Mouse (Mus musculus): ENCODE data around the gene Tardbp. TPM values are rescaled to one million over a fixed set of nuclear protein-coding genes. Genes with fewer than 3 reads are reported as not detected.

Tardbp gene
- total RNA-seq (2021), result 100 to 1,000 TPM; 195 to 227 TPM
- long read RNA-seq, full-length matches to known transcripts, result 34 of 65 reads
- long read RNA-seq, partial matches to known transcripts, result 2 of 65 reads
- long read RNA-seq, other reads (novel, unspliced or antisense), result 29 of 65 reads

- peak; percentile 90 to 96 for DNase-seq (ENCODE audit: low spot score in 2 of 2)
Measured at GRCm38 (mm10) chr4:148626623-148627185, at the start of gene Tardbp. Gene Tardbp, minus strand, starts transcription at chr4:148627019.

GRCm38 (mm10) chr4:148676188-148676960, 49.6 kb upstream of the Tardbp start:
- DNase-seq (ENCODE audit: low spot score in 2 of 2), result no peak

DNA sequence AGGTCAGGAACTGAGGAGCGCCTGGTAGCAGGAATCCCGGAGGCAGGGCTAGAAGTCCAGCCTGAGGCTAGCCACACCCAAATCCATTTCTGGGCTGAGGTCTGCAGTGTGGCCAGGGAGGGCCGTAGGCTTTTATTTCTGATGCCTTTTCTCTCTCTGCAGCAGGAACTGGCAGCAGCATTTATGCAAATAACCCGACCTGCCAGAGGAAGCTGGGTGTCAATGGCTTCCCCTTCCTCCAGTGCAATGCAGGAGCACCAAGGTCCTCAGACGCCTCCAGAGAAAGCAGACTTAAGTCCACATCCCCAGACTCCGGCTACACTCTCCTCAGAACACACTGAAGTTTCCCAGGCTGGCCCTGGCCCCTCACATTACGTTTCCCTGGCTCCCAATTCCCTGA, 48.2 kb upstream of the Tardbp start:
- no peak for DNase-seq (ENCODE audit: low spot score in 2 of 2)

DNA sequence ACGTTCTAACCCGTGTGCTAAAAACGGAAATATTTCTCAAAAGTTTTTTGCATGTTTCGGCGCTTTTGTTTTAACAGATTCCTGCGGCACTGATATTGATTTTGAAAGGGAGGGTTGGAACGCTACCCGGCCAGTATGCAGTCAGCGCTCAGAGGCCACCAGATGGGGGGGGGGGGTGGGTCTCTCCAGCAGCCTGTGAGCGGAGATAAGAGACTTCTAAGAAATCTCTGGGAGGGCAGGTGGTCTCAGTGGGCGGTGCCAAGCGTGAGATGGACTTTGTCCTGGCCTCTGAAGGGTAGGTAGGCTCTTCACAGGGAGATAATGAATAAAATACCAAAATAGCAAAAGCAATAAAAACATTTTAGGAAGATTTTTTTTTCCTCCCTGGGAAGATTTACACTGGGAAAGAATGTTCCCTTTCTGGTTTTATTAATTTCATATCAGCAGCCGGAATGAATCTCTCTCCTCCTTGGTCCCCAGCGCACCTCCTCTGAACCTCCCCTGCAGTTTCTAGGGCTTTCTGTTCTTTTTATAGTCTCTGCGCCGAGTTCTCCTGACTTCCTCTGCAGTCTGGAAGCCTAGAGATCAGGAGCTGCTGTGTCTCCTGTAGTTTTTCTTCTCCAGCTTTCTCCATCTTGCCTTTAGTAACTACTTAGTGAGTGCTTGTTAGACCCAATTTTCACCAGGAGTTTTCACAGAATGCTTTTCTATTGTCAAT, 44.6 kb upstream of the Tardbp start:
- DNase-seq (ENCODE audit: low spot score in 2 of 2), result no peak

DNA sequence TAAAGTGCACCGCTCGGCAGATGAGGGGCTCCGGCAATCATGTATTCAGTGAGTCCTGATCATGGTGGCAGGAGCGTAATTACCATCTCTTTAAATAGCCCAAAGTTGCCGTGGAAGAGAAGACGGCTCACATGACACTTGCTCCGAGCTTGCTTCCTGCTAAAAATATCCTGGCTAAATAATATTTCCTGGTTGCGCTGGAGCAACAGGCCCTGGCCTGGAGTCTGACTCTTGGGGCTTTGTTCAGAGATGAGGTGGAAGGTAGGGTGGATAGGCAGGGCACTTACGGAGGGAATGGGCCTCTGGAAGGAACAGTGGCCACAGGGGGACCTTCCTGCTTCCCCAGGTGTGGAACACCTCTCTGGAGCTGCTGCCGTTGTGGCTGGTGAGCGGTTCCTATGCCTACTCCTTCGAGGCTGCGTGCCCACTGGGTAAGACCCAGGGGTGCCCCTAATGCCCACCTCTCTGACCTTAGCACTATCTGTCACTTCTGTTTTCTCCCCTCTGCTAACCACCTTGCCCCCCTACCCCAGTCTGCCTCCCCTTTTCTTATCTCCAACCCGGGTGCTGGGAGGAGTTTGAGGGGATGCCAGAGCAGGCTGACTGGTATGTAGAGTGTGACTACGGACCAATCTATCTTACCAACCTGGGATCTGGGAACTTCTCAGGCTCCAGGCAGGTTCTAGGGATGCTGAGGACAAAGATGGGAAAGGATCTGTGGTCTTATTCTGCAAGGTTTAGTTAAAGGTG, 40.4 kb upstream of the Tardbp start:
- no peak for DNase-seq (ENCODE audit: low spot score in 2 of 2)

DNA sequence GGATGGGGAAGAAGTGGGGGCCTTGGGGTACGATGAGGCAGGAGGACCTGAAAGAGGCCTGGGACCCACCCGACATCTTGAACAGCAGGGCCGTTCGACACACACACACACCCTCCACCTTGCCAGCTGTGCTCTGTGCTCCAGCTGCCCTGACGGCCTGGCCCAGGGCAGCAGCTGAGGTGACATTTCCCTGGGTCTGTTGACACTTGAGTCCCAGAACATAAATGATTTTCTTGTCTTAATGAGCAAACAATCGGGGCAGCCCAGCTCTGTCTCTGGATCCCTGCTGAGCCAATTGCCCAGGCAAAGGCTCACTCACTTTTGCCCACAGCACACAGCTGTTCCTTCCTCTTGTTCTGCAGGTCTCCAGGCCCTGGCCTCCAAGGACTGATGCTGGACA, 37.2 kb upstream of the Tardbp start:
- DNase-seq (ENCODE audit: low spot score in 2 of 2), result no peak

DNA sequence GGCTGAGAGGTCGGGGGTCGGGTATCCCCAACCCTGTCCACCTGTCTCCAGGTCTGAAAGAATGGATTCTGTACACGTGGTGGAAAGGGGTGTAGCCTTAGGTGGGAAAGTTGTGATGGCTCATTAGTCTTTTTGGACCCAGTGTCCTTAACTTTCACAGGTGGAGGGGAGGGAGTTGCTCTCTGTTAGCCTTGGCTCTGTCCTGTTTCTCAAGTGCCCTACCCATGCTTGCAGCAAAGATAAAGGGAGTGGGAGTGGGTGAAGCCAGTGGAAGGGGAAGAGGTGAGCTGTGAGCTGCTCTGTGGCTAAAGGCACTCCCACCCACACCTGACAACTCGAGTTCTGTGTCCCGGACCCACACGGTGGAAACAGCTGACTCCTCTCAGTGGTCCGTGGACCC, 36.5 kb upstream of the Tardbp start:
- DNase-seq (ENCODE audit: low spot score in 2 of 2), result no peak

GRCm38 (mm10) chr4:148662168-148662965, 35.5 kb upstream of the Tardbp start:
- peak; percentile 15 to 72 for DNase-seq (ENCODE audit: low spot score in 2 of 2)

GRCm38 (mm10) chr4:148660174-148660573, 33.4 kb upstream of the Tardbp start:
- DNase-seq (ENCODE audit: low spot score in 2 of 2), result no peak

DNA sequence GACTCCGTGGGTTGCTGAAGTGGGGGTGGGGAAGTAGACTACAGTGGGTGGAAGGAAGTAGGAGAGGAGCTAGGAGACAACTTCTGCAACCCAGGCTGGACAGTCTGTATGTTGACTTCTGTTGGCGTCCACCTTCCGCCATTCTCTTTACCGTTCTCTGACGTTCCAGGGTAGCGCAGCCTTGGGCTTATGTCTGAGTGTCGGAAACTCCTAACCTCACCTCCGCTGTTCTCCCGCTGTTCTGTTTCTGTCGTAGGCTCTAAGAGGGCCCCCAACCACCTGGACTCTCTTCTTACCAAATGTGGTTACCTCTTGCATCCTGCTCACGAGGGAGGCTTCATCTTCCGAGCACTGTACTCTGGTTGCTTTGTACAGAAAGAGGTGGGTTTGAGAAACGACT, 31.0 kb upstream of the Tardbp start:
- DNase-seq (ENCODE audit: low spot score in 2 of 2), result no peak

DNA sequence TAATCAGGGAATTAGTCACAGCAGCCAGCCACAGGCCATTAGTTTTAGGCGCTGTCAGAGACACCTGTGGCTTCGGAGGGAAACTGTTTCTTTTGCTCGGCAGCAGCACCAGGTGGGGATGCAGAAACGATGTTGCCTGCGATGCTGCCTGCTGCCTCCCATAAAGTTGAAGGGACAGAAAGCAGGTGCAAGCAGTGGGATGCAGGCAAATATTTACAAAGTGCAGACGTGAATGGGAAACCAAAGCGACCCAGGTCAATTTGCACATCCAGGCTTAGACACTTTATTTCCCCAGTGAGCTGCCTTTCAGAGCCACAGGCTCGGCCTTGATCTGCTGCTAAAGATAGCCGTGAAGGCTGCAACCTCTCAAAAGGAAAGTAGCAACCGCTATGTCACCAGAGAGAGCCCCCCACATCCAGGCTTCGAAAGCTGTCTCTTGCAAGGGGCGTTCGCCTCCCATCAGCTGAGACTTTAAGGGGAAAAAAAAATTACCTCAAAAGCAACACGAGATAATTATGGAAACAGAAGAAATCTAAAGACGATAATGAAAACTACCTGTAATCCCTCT, 30.0 kb upstream of the Tardbp start:
- no peak for DNase-seq (ENCODE audit: low spot score in 2 of 2)

DNA sequence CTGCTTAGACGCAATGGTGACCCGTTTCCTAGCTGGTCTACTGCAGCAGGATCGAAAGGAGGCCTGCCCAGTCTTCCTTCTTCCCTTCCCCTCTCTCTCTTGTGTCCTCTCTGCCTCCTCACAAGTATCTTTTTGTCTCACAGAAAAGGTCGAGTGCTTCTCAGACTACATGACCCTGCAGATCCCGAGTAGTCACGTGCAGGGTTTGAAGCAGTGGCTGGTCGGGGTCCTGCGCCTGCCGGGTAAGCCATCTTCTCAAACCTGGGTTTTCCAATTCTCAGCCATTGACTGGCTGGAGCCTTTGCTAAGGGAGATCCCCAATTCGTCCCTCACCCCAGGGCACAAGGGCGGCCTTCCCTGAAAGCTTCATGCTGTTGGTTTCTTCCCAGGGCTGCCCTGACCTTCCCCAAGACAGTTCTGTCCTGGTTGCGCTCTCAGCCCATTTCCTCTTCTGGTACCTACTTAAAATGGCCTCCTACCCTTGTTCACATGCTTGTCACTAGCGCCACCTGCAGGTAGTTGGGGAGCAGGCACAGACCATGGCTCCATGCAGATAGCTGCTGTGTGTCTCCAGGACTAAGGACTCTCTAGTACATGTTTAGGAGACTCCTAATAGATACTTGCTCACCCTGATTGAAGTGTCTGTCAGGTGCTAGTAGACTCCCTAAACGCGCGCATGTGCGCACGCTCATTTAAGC, 28.0 kb upstream of the Tardbp start:
- no peak for DNase-seq (ENCODE audit: low spot score in 2 of 2)

- DNase-seq (ENCODE audit: low spot score in 2 of 2), result no peak
Measured at GRCm38 (mm10) chr4:148651045-148651444, 24.2 kb upstream of the Tardbp start.

DNA sequence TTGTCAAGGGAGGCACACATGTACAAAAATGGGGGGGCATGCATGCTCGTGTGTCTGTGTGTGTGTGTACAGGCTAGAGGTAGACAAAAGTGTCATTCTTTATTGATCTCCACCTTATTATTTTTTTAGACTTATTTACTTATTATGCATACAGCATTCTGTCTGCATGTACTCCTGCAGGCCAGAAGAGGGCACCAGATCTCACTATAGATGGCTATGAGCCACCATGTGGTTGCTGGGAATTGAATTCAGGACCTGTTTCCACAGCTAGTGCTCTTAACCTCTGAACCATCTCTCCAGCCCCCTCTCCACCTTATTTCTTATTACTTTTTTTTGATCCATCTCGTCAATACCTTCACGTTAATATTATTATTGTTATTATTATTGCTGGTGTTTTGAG, 22.5 kb upstream of the Tardbp start:
- DNase-seq (ENCODE audit: low spot score in 2 of 2), result no peak

DNA sequence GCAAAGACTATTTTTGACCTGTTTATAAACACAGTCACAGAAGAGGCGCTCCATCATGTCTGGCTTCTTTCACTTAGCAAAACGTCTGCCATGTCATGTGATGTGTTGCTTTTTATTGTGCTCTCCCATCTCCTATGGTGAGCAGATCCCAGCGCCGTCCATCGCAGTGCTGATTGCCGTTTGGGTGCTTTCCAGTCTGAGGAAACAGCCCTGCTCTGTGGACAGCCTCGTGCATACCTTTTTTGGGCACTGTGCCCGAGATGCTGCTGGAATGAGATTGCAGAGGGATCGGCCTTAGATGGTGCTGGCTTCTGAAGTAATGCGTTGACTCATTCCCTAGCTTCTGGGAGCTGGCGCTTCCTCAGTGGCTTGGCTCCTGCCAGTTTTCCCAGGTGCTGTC, 19.8 kb upstream of the Tardbp start:
- DNase-seq (ENCODE audit: low spot score in 2 of 2), result peak; percentile 12 to 20

- DNase-seq (ENCODE audit: low spot score in 2 of 2), result no peak
Measured at GRCm38 (mm10) chr4:148644926-148645325, 18.1 kb upstream of the Tardbp start.

GRCm38 (mm10) chr4:148644157-148644511, 17.3 kb upstream of the Tardbp start:
- DNase-seq (ENCODE audit: low spot score in 2 of 2), result peak; percentile 28 to 73

DNA sequence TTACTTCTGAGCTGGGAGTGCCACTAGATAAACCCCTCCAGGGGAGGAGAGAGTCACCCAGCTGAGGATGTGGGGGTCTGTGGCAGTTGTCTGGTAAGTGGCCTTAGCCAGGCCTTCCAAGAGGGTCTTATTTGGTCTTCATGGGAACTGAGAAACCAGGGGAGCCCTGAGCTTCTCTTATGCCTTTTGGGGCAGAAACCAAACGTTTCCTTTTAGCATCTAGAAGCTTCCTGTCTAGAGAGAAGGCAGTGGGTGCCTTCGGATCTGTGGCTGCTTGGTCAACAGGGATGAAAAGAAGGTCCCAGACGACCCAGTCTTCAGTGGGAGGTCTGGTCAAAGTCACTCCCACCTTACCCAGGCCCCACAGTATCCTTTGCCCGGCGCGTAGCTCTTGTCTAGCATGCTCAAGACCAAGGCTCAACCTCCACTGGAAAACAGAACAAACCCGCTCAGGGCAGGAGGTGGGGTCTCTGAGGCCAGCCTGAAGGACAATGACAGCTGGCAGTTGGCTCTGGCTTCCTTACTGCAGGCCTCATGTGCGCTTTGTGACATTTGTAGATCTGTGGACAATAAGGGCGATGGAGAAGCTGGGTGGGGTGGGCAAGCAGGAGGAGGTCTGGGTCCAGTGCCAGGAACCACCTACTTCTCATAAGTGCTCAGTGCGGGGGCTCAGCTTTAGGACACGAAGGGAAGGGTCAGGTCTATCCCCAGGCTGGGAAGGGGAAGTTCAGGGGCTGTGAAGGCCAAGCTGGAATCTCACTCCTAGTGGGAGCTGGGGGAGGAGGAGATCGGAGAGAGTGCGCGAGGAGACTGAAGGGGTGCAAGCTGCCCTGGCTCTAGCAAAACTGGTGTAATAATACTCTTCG, 16.7 kb upstream of the Tardbp start, which contains the start of gene Gm572:
TSS of gene Gm572 (plus strand) at position 27 of the 866 bp plus-strand sequence.
- no peak for DNase-seq (ENCODE audit: low spot score in 2 of 2)

DNA sequence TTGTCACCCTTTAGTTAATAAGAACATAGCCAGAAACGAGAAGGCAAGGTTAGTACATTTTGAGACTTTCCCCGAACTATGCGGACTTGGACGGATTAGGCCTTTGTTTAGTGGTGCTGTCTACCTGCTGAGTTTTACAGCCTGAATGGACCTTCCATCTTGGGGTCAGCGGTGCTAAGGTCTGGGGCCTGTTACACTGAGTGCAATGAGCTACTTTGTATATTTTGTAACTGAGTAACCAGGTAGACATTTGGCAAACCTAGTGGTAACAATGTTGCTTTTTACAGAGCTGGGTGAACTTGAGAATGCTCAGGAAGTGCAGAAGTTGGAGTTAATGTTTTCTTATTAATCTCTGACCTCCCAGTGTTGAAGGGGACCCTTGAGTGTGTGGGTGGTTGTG, 14.3 kb upstream of the Tardbp start:
- DNase-seq (ENCODE audit: low spot score in 2 of 2), result no peak

All from layer of hippocampus, adult 18-20 months (tissue).